Mouse (Mus musculus) embryo, embryonic 9.5 days (tissue): Measurements from ENCODE around the gene Itpr1.

Experiments
- DNase-seq: peaks from one replicate; pipeline ENCODE4 v3.0.0-alpha.2; 2017; ENCODE audit errors: extremely low spot score

Gene Itpr1

GRCm38 (mm10) chr6:108393131-108393530, 180.2 kb downstream of the Itpr1 start:
- DNase-seq = no peak

- no peak for DNase-seq
These were observed 185.1 kb downstream of the Itpr1 start for GRCm38 (mm10) chr6:108397956-108398355.

GRCm38 (mm10) chr6:108401412-108401955, 188.6 kb downstream of the Itpr1 start:
- no peak for DNase-seq

GRCm38 (mm10) chr6:108404736-108405135, 191.8 kb downstream of the Itpr1 start:
- no peak for DNase-seq

GRCm38 (mm10) chr6:108408053-108408452, 195.2 kb downstream of the Itpr1 start:
- DNase-seq = peak; percentile 62

GRCm38 (mm10) chr6:108408726-108409125, 195.8 kb downstream of the Itpr1 start:
- no peak for DNase-seq

- DNase-seq = no peak
These were observed 197.9 kb downstream of the Itpr1 start for GRCm38 (mm10) chr6:108410771-108411170.

- DNase-seq = no peak
These were observed 198.3 kb downstream of the Itpr1 start for GRCm38 (mm10) chr6:108411201-108411600.

- DNase-seq = no peak
These were observed 200.1 kb downstream of the Itpr1 start for GRCm38 (mm10) chr6:108413006-108413405.

- DNase-seq = no peak
These were observed 200.7 kb downstream of the Itpr1 start for GRCm38 (mm10) chr6:108413593-108413992.

- no peak for DNase-seq
These were observed 203.0 kb downstream of the Itpr1 start for GRCm38 (mm10) chr6:108415847-108416246.

- peak; percentile 44 for DNase-seq
These were observed 204.6 kb downstream of the Itpr1 start for GRCm38 (mm10) chr6:108417508-108417907.

- DNase-seq = no peak
These were observed 205.3 kb downstream of the Itpr1 start for GRCm38 (mm10) chr6:108418218-108418617.

GRCm38 (mm10) chr6:108424749-108425584, 212.1 kb downstream of the Itpr1 start:
- DNase-seq = no peak

GRCm38 (mm10) chr6:108426789-108427188, 213.9 kb downstream of the Itpr1 start:
- peak; percentile 57 for DNase-seq

- DNase-seq = no peak
These were observed 215.5 kb downstream of the Itpr1 start for GRCm38 (mm10) chr6:108428383-108428782.

GRCm38 (mm10) chr6:108429950-108430349, 217.1 kb downstream of the Itpr1 start:
- no peak for DNase-seq

GRCm38 (mm10) chr6:108431193-108431592, 218.3 kb downstream of the Itpr1 start:
- no peak for DNase-seq

- DNase-seq = no peak
These were observed 219.9 kb downstream of the Itpr1 start for GRCm38 (mm10) chr6:108432836-108433235.

- no peak for DNase-seq
These were observed 221.9 kb downstream of the Itpr1 start for GRCm38 (mm10) chr6:108434816-108435215.

GRCm38 (mm10) chr6:108435467-108435866, 222.6 kb downstream of the Itpr1 start:
- DNase-seq = no peak

- peak; percentile 12 for DNase-seq
These were observed 223.7 kb downstream of the Itpr1 start for GRCm38 (mm10) chr6:108436608-108437007.

GRCm38 (mm10) chr6:108441290-108441689, 228.4 kb downstream of the Itpr1 start:
- no peak for DNase-seq
